Mouse (Mus musculus) adrenal gland, postnatal 14 days (tissue): ENCODE results near the gene Dscam. TPM values are rescaled to one million over a fixed set of nuclear protein-coding genes. Genes with fewer than 3 reads are reported as not detected.
A peak's percentile ranks its signal among the peaks of the same experiment; 100 is the strongest.

Experiments
- DNase-seq: peaks from one replicate; pipeline ENCODE4 v3.0.0; 2021; ENCODE audit warnings: mixed read lengths
- total RNA-seq: library from RNA; stranded (reverse); gene quantifications from 2 replicates; pipeline ENCODE4 v1.2.3, GENCODE M21; 2021

Gene Dscam
- total RNA-seq, 1 experiment from 2014 or later = 0.07 TPM

GRCm38 (mm10) chr16:97017171-97017738 is 153.3 kb downstream of the Dscam start:
- peak; percentile 9 for DNase-seq

GRCm38 (mm10) chr16:97016244-97016850 is 154.2 kb downstream of the Dscam start:
- no peak for DNase-seq

GRCm38 (mm10) chr16:97014343-97014742 is 156.2 kb downstream of the Dscam start:
- DNase-seq = no peak

GRCm38 (mm10) chr16:97009116-97010055 is 161.2 kb downstream of the Dscam start:
- DNase-seq = no peak

- no peak for DNase-seq
These were observed 162.5 kb downstream of the Dscam start for GRCm38 (mm10) chr16:97007892-97008527.

GRCm38 (mm10) chr16:97006854-97007182 is 163.7 kb downstream of the Dscam start:
- no peak for DNase-seq

- DNase-seq = no peak
These were observed 164.3 kb downstream of the Dscam start for GRCm38 (mm10) chr16:97006041-97006853.

- DNase-seq = peak; percentile 39
These were observed 166.6 kb downstream of the Dscam start for GRCm38 (mm10) chr16:97003965-97004364.

GRCm38 (mm10) chr16:97002837-97003236 is 167.7 kb downstream of the Dscam start:
- peak; percentile 11 for DNase-seq

GRCm38 (mm10) chr16:97002189-97002588 is 168.4 kb downstream of the Dscam start:
- DNase-seq = no peak

- peak; percentile 73 for DNase-seq
These were observed 173.7 kb downstream of the Dscam start for GRCm38 (mm10) chr16:96996854-96997253.

GRCm38 (mm10) chr16:96995858-96996257 is 174.7 kb downstream of the Dscam start:
- DNase-seq = no peak

- no peak for DNase-seq
These were observed 183.2 kb downstream of the Dscam start for GRCm38 (mm10) chr16:96987396-96987795.

- no peak for DNase-seq
These were observed 197.3 kb downstream of the Dscam start for GRCm38 (mm10) chr16:96973300-96973699.

- DNase-seq = no peak
These were observed 198.8 kb downstream of the Dscam start for GRCm38 (mm10) chr16:96971768-96972167.

GRCm38 (mm10) chr16:96970412-96970811 is 200.1 kb downstream of the Dscam start:
- no peak for DNase-seq

GRCm38 (mm10) chr16:96969643-96970042 is 200.9 kb downstream of the Dscam start:
- no peak for DNase-seq

GRCm38 (mm10) chr16:96968885-96969480 is 201.6 kb downstream of the Dscam start:
- no peak for DNase-seq

- no peak for DNase-seq
These were observed 210.9 kb downstream of the Dscam start for GRCm38 (mm10) chr16:96959695-96960094.

GRCm38 (mm10) chr16:96945468-96946302 is 224.9 kb downstream of the Dscam start:
- no peak for DNase-seq
